Mouse (Mus musculus): Measurements from ENCODE around the gene Ap5b1. TPM values are rescaled to one million over a fixed set of nuclear protein-coding genes. Genes with fewer than 3 reads are reported as not detected.
A peak's percentile ranks its signal among the peaks of the same experiment; 100 is the strongest.

Gene Ap5b1
- total RNA-seq, 2 experiments from 2014 or later = 11.6 to 12.2 TPM

DNA sequence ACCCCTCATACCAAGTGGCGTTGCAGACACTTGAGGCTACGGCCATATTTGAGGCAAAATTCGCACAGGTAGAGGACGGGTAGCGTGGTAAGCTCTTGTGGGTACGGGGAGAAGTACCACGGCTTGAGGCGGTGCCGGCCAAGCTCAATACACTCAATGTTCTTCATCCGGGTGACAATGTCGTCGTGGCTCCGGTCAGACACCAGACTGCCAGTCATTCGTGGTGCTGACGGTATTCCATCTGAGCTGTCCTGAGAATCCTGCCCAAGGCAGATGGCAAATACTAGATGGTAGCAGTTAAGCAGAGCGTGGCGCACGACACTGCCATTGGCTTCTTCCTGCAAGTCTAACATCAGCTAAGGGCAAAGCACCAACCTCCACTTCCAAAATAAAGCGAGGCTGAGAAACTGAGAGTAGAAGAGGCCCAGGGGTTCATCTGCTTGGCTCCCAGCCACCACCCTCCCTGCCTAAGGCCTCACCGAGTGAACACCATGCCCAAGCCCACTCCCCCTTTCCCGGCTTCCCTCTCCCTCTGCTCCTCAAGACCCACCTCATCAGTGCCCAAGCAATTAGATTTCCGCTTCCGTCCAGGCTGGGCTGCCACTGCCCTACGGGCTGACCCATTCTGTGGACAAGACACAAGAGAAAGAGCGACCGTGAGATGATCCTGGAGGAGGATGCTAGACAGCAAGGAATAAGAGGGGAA lies 40.0 kb downstream of the Ap5b1 start:
- intact Hi-C loops (cut with DNase I) = no loop called here
- DNase-seq = no peak

DNA sequence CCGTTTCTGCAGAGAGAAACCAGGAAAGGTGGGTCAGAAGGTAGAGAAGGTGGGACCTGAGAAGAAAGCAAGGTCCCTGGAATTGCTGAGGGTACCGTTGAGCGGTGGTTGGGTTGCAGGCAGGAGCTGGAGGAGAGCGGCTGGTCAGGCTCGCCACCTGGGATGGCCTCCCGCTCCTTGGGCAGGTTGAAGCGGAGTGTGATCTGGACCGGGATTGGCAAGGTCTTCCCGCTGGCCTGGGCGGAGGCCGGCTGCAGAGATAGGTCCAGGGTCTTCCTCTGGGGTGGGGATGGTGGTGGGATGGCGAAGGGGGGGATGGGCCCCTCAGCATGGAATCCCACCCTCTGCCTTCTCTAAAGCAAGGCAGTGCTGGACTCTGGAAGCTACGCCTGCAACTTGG lies 40.9 kb downstream of the Ap5b1 start:
- no peak for DNase-seq
- intact Hi-C loops (cut with DNase I) = no loop called here

DNA sequence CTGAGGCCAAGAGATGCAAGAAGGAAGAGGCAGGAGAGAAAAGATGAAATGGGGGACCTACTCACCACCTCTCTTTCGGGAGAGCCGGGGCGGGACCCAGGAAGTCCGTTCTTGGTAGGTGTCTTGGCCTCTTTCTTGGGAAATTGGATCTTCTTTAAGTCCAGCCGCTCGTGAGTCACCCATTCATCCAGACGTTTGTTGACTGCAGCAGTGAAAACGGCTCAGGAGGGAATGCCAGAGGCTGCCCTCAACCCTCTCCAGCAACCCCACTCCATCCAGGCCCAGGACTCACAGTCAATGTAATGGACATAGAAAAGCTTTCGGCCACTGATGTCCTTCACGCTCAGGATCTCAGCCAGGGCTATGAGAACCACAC lies 41.3 kb downstream of the Ap5b1 start:
- intact Hi-C loops (cut with DNase I) = no loop called here
- DNase-seq = no peak

DNA sequence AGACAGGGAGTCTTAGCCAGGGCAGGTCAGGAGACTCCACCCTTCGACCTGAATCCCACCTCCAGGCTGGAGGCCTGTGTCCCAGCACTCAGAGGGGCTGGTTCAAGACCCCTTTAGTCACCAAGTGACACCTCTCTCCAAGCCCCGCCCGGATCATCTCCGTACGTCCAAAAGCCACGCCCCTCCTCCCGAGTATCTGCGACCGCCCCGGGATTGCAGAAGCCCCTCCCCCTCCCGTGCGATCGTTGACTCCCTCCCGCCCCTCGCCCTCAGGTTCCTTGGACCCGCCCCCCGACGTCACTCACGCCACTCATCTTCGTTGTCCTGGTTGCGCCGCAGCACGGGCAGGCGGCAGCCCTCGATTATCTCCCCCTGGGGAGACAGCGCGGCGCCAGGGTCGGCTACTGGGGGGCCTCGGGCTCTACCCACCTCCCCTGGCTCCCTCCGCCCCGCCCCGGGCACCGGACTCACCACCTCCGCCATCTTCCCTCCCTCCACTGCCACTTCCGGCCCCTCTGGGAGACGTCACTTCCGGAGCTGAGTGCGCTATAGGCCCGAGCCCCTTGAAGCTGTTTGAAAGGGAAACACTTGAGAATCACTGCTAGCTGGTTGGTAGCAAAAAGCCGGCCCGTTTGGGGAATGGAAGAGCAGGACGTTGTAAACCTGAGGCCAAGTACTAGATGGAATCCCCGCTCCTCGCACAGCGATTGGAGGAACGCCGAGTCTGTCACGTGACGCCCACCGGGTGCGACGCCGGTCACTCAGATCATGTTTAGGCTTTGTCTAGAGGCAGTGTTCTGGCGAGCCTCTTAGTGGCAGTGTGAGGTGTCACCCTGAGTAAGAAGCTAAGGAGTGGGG lies 42.0 kb downstream of the Ap5b1 start, which contains the start of gene Kat5:
Gene Kat5 (minus strand): TSS at position 691 of the 858 bp plus-strand sequence.
- intact Hi-C loops (cut with DNase I) = loop anchor here (2.0 kb wide), 1 partner anchor 27 kb away; the partner anchor contains the start of gene Rela
- DNase-seq = peak; percentile 93

DNA sequence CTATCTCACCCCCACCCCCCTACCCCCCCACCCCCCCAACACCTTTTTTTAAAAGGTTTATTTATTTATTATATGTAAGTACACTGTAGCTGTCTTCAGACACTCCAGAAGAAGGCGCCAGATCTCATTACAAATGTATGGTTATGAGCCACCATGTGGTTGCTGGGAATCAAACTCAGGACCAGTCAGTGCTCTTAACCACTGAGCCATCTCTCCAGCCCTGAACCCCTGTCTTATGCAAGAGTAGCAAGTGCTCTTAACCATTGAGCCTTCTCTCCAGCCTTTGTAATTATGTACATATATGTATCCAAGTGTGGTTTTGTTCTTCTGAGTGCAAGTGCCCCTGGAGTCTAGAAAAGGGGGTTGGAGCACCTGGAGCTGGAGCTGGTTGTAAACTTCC lies 44.1 kb downstream of the Ap5b1 start:
- no peak for DNase-seq
- intact Hi-C loops (cut with DNase I) = loop anchor here (2.0 kb wide), 1 partner anchor 25 kb away; the partner anchor contains the start of gene Rela

DNA sequence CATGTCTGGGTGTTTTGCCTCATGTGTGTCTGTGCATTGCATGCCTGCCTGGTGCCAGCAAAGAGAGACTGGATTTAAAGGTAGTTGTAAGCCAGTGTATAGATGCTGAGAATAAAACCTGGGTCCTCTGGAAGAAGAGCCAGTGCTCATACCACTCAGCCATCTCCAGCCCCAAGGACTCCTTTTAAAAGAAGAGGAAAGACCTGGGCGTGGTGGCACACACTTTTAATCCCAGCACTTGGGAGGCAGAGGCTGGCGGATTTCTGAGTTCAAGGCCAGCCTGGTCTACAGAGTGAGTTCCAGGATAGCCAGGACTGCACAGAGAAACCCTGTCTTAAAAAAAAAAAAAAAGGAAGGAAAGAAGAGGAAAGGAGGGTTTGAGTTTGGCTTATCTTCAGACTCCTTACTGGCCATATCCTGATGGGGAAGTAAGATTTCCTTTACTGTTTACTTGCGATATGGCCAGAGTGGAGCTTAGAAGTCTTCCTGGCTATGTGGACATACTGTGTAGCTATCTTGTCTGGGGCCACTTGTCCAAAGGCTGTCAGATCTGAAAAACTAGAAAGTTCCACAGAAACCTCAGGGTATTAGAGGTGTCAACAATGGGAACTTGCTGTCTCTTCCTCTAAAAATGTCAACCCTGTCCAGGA lies 45.1 kb downstream of the Ap5b1 start:
- intact Hi-C loops (cut with DNase I) = no loop called here
- DNase-seq = no peak

DNA sequence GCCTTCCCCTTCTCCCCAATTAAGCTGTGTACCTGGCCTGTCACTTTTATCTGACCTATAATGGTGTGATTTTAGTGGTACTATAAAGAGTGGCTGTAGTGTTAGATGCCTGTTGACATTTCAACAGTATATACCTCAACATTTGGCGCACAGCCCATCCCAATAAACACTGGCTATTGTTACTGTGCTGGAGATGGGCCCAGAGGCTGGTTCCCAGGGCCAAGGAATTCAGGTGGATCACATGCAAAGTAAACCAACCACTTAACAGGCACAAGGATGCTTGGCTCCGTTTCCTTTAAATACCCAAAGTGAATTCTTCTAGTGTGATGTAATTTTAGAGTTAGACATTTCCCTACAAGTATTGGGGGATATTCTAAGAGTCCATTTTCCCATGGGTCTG lies 47.1 kb downstream of the Ap5b1 start:
- DNase-seq = no peak
- intact Hi-C loops (cut with DNase I) = no loop called here

DNA sequence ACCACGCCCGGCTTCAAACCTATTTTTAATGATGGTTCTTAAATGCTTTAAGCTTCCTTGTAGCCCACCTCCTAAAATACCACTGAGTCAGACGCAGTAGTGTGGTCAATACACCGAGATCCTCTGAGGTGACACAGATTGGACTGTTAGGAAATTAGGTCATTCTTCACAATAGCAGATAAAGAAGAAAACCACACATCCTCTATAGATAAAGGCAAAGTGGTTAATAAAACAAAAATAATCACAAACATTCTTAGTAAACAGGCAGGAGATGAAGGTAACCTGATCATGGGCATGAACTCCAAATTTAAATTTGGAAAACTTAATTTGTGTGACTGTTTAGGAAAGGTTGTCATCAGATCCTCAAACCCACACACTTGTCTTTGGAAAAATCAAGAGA lies 52.2 kb downstream of the Ap5b1 start:
- intact Hi-C loops (cut with DNase I) = no loop called here

More for the DNA sequence above, 52.2 kb downstream of the Ap5b1 start:
- no peak for DNase-seq

Other genes with a start within 250 kb of the Ap5b1 start
- gene Catsper1, start 232.3 kb upstream of the Ap5b1 start, total RNA-seq (2021) = not detected
- gene Cst6, start 218.5 kb upstream of the Ap5b1 start, total RNA-seq (2021) = 10 to 100 TPM in 1 of 2 experiments, 1 to 10 TPM in 1; 6.9 to 10.4 TPM
- gene Eif1ad, start 201.3 kb upstream of the Ap5b1 start, total RNA-seq (2021) = 10 to 100 TPM; 23.0 to 25.8 TPM
- 100 to 1,000 TPM; 176 to 194 TPM for gene Banf1, start 200.9 kb upstream of the Ap5b1 start, total RNA-seq (2021)
- 100 to 1,000 TPM in 1 of 2 experiments, 10 to 100 TPM in 1; 84.2 to 101 TPM for gene Sart1, start 179.3 kb upstream of the Ap5b1 start, total RNA-seq (2021)
- not detected for gene Tsga10ip, start 165.5 kb upstream of the Ap5b1 start, total RNA-seq (2021)
- 100 to 1,000 TPM; 256 to 263 TPM for gene Drap1, start 143.0 kb upstream of the Ap5b1 start, total RNA-seq (2021)
- 10 to 100 TPM; 49.9 to 51.7 TPM for gene AI837181, start 142.9 kb upstream of the Ap5b1 start, total RNA-seq (2021)
- not detected for gene Fosl1, start 120.5 kb upstream of the Ap5b1 start, total RNA-seq (2021)
- 10 to 100 TPM; 20.8 to 21.6 TPM for gene Ccdc85b, start 110.1 kb upstream of the Ap5b1 start, total RNA-seq (2021)
- 100 to 1,000 TPM; 124 to 139 TPM for gene Fibp, start 107.4 kb upstream of the Ap5b1 start, total RNA-seq (2021)
- 1 to 10 TPM; 1.3 to 2.1 TPM for gene Ctsw, start 99.5 kb upstream of the Ap5b1 start, total RNA-seq (2021)
- gene Efemp2, start 94.1 kb upstream of the Ap5b1 start, total RNA-seq (2021) = 10 to 100 TPM; 23.7 to 25.4 TPM
- 10 to 100 TPM; 40.2 to 43.7 TPM for gene Mus81, start 79.6 kb upstream of the Ap5b1 start, total RNA-seq (2021)
- gene Cfl1, start 77.6 kb upstream of the Ap5b1 start, total RNA-seq (2021) = 1,000 to 10,000 TPM; 2,142 to 2,227 TPM
- 1 to 10 TPM; 9.3 to 9.6 TPM for gene 1700020D05Rik, start 64.2 kb upstream of the Ap5b1 start, total RNA-seq (2021)
- gene Snx32, start 57.5 kb upstream of the Ap5b1 start, total RNA-seq (2021) = 10 to 100 TPM; 64.8 to 67.7 TPM
- gene Ovol1, start 7.4 kb upstream of the Ap5b1 start, total RNA-seq (2021) = not detected
- gene Rnaseh2c, start 33.8 kb downstream of the Ap5b1 start, total RNA-seq (2021) = 10 to 100 TPM; 47.3 to 49.7 TPM
- 10 to 100 TPM; 84.6 to 98.4 TPM for gene Kat5, start 42.2 kb downstream of the Ap5b1 start, total RNA-seq (2021)
- 10 to 100 TPM; 29.6 to 34.8 TPM for gene Rela, start 69.5 kb downstream of the Ap5b1 start, total RNA-seq (2021)
- gene Sipa1, start 95.7 kb downstream of the Ap5b1 start, total RNA-seq (2021) = 10 to 100 TPM; 31.1 to 33.3 TPM
- gene Map3k11, start 120.7 kb downstream of the Ap5b1 start, total RNA-seq (2021) = 10 to 100 TPM; 14.3 to 14.6 TPM
- 10 to 100 TPM; 87.7 to 91.7 TPM for gene Pcnx3, start 120.9 kb downstream of the Ap5b1 start, total RNA-seq (2021)
- not detected for gene Kcnk7, start 136.3 kb downstream of the Ap5b1 start, total RNA-seq (2021)
- 10 to 100 TPM; 41.9 to 48.6 TPM for gene Ehbp1l1, start 158.3 kb downstream of the Ap5b1 start, total RNA-seq (2021)
- 10 to 100 TPM; 72.4 to 72.5 TPM for gene Fam89b, start 161.6 kb downstream of the Ap5b1 start, total RNA-seq (2021)
- 10 to 100 TPM; 23.8 to 23.9 TPM for gene Ltbp3, start 172.9 kb downstream of the Ap5b1 start, total RNA-seq (2021)
- 10 to 100 TPM; 81.7 to 81.8 TPM for gene Scyl1, start 203.4 kb downstream of the Ap5b1 start, total RNA-seq (2021)

All from left cerebral cortex, postnatal 4 days (tissue).